Mouse (Mus musculus): ENCODE data around the gene Fbrsl1.
"Not testable (repeated sequence)": the region's sequence is repeated elsewhere in the genome, so short reads cannot be mapped to it uniquely, and the experiment has no call there.

The Fbrsl1 gene

GRCm38 (mm10) chr5:110449294-110449693, 991 bp upstream of the Fbrsl1 start:
- DNase-seq (ENCODE audit: low spot score), result no peak

- no peak for DNase-seq (ENCODE audit: low spot score)
Measured at GRCm38 (mm10) chr5:110447720-110448435, 425 bp downstream of the Fbrsl1 start.

- DNase-seq (ENCODE audit: low spot score), result no peak
Measured at GRCm38 (mm10) chr5:110444509-110444908, 3.8 kb downstream of the Fbrsl1 start.

- no peak for DNase-seq (ENCODE audit: low spot score)
Measured at GRCm38 (mm10) chr5:110442966-110443590, 5.2 kb downstream of the Fbrsl1 start.

- no peak for DNase-seq (ENCODE audit: low spot score)
Measured at GRCm38 (mm10) chr5:110439565-110440310, 8.6 kb downstream of the Fbrsl1 start.

DNA sequence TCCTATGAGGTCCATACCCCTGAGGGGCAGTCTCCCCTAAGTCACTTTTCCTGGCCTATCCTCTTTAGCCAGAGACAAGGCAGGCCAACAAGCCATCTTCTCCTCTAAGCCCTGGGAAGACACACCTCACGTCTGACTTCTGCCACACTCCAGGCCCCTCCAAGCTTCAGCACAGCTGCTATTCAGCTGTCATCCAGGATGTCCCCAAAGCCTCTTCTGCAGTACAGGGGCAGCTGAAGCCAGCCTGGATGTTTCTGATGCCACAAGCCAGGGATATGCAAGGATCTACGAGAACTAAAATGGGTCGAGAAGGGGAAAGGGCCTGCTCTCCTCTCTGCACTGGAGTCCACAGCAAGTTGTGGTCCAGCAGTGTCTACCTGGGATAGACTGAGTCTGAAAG, 9.7 kb downstream of the Fbrsl1 start:
- DNase-seq (ENCODE audit: low spot score), result no peak

DNA sequence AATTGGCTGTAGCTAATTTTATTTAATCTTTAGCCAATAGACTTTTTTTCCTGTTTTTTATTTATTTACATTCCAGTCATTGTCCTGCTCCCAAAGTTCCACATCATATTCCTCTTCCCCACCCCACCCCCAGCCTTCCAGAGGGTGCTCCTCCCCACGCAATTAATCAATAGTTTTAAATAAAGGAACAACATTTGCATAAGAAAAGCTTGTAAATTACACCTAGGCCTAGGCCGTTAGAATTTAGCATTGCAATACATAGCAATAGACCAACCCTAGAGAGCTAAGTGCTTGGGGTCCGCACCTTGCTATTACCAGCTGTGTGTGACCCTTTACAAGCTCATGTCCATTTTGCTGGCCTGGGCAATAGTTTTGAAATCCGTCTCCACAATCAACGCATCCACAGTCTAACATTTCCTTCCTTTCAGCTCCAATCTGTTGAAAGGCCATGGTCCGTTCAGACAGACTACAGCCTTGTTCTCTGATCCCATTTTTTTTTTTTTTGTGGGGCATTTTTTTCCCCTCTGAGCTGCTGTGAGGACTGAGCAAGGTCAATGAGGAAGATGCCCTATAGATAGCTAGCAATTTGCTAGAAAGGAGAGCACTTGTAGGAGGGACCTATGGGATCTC, 10.6 kb downstream of the Fbrsl1 start:
- DNase-seq (ENCODE audit: low spot score), result no peak

DNA sequence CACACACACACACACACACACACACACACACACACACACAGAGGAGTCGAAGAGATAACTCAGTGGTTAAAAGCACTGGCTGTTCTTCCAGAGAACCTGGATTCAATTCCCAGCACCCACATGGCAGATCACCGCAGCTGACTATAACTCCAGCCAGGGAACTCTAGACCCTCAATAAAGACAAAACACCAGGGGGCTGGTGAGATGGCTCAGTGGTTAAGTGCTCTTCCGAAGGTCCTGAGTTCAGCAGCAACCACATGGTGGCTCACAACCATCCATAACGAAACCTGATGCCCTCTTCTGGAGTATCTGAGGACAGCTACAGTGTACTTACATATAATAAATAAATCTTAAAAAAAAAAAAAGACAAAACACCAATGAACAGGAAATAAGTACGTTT, 12.1 kb downstream of the Fbrsl1 start:
- not testable (repeated sequence) for DNase-seq (ENCODE audit: low spot score)

- DNase-seq (ENCODE audit: low spot score), result no peak
Measured at GRCm38 (mm10) chr5:110434816-110435215, 13.5 kb downstream of the Fbrsl1 start.

DNA sequence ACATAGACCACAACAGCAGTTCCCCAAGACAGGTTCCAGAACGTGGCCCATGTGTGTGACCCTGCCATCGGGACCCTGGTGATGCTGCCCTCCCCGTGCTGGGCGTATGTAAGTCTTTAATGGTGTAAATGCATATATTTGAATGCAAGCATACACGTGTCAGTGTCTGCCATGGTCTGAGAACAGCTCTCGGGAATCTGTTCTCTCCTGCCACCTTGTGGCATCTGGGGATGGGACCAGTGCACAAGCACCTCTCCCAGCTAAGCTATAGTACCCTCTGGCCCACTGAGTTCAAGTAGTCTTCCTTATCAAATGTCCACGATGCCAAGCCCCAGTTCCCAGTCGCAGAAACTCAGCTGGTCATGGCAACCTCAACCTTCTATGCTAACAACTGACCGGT, 19.3 kb downstream of the Fbrsl1 start:
- peak; percentile 70 for DNase-seq (ENCODE audit: low spot score)

GRCm38 (mm10) chr5:110428290-110428689, 20.0 kb downstream of the Fbrsl1 start:
- DNase-seq (ENCODE audit: low spot score), result no peak

DNA sequence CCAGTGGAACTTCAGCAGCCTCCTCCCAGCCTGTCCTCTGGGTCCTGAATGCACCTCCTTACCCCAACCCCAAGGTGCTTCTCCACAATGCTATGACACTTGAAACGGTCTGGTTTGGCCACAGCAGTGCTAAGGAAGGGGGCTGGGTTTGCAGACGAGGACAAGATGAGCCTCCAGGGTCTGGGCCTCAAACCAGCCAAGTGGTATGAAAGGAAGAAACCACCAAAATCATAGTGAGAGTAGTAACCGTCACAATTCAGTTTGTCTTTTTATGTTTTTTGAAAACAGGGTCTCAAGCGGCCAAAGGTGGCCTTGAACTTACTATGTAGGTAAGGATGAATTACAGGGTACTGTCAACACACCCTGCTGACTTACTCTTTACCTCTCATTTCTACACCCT, 23.1 kb downstream of the Fbrsl1 start:
- no peak for DNase-seq (ENCODE audit: low spot score)

- DNase-seq (ENCODE audit: low spot score), result no peak
Measured at GRCm38 (mm10) chr5:110424204-110424603, 24.1 kb downstream of the Fbrsl1 start.

GRCm38 (mm10) chr5:110421393-110421792, 26.9 kb downstream of the Fbrsl1 start:
- no peak for DNase-seq (ENCODE audit: low spot score)

DNA sequence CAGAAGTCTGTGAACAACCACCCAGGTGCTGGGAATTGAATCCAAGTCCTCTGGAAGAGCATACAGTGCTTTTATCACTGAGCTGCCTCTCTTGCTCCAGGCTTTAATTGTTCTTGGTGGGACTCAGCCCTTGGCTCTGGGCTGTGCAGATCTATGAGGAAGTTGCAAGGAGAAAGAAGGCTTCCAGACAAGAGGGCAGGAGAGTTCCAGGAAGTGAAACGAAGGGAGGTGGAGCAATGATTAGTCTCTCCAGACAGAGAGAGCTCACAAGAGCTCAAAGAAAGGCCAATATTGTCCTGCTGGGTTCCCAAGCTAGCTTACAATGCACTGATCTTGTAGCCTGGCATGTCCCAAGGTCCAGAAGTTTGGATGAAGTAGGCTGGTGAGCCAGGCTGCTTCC, 27.4 kb downstream of the Fbrsl1 start:
- DNase-seq (ENCODE audit: low spot score), result no peak

- no peak for DNase-seq (ENCODE audit: low spot score)
Measured at GRCm38 (mm10) chr5:110420201-110420600, 28.1 kb downstream of the Fbrsl1 start.

GRCm38 (mm10) chr5:110418523-110418911, 29.8 kb downstream of the Fbrsl1 start:
- DNase-seq (ENCODE audit: low spot score), result no peak

- DNase-seq (ENCODE audit: low spot score), result no peak
Measured at GRCm38 (mm10) chr5:110417756-110418522, 30.4 kb downstream of the Fbrsl1 start.

GRCm38 (mm10) chr5:110416825-110417401, 31.4 kb downstream of the Fbrsl1 start:
- peak; percentile 69 for DNase-seq (ENCODE audit: low spot score)

GRCm38 (mm10) chr5:110415806-110416700, 32.2 kb downstream of the Fbrsl1 start:
- DNase-seq (ENCODE audit: low spot score), result no peak
